Mouse (Mus musculus) adipocyte (in vitro differentiated cells): Measurements from ENCODE around the gene Tcaf2.

Source experiments
- DNase-seq: peaks from one replicate; pipeline ENCODE4 v3.0.0-alpha.2; 2016; ENCODE audit warnings: low spot score

The Tcaf2 gene

GRCm38 (mm10) chr6:42644912-42645549, at the start of gene Tcaf2:
Gene Tcaf2 (minus strand): TSS chr6:42645254.
- DNase-seq, result peak; percentile 89

DNA sequence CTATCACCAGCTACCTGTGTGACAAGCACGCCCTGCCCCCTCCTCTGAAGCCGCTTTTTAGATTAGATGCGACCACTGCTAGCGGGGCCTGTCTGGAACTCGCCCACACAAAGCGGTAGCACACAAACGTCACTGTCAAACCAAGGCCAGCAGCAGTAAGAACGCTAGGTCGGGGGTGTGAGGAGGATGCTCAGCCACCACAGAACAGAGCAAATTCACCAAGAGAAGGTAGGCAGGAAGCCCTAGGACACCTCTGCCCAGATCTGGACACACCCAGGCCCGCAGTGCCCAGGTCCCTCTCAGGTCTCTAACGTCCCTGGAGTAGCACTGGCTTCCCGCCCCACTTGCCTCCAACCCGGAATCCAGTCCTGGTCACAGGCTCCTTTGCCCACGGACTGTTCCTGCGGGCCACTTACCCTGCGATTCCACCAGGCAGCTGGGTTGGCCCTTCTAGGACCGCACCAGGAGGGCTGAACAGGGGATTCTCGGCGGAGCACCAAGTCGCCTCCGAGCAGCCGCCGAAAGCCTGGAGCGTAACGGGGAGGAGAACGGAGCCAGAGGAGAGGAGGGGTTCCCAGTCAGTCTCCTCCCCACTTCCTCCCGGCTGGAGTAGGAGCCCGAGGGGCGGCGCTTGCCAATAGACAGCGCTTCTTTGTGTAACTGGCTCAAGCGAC, 47.6 kb upstream of the Tcaf2 start:
- peak; percentile 96 for DNase-seq

DNA sequence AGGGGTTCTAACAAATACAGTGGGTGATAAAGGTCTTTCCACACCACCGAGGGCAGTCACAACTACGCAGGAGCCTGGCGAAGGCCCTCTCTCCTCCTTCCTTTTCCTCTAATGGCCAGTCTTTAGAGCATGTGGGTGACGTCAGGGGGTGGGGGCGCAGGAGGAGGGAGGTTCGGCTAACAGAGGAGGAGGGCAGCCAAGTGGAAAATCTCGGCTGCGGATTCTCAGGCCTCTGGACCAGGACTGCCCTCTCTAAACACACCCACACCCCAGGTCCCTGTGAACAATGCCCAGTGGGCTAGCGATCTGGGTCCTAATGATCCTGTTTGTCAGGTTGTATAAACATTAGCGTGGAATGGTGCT, 47.1 kb upstream of the Tcaf2 start:
- DNase-seq, result peak; percentile 95

DNA sequence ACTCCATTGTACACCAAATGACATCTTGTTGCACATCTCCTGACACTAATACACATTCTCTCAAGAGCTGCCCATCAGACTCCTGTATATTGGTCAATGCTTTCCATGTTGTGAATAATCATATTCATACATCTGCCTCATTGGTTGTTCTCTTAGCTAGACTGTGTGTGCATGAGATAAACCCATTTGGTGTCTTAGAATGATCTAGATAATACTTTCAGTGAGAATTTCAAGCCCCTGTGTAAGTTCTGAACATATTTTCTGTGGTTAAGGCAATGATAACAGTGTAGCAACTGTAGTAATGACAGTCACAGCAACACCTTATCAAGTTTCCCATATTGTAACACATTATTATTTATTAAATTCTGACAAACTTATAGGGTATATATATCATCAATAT, 44.7 kb upstream of the Tcaf2 start:
- DNase-seq, result no peak

DNA sequence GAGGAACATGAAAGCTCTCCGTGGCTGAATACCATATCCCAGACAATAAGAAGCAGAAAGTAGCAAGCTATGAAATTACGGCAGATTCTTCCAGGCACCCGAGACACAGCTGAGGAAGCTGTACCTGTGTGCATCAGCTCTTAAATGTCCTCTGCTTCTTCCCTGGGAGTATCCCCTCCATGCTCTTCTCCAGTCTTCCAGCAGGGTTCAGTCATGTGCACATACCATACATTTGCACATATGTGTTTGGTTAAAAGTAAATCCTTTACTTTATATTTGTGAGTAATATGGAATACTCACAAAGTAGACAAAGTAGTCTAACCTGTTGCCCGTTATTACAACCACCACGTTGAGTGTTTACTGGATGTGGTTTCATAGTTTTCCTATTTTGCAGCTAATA, 42.9 kb upstream of the Tcaf2 start:
- DNase-seq, result no peak

DNA sequence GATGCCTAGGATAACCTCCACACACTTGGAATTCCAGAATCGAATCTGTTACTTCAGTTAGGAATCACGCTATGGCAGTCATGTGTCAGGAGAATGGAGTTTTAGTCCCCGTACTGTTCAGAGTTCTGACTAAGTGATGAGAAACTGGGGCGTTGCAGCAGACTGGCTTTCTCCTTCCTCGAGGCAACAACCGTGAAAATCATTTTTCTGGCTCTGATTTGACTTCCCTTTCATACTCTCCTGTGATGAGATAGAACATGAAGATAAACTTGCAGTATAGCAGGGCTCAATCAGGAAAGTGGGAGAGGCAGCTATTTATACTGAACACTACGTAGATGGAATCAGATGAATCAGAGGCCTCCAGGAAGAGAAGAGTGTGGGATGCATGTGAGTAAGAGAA, 35.0 kb upstream of the Tcaf2 start:
- no peak for DNase-seq

DNA sequence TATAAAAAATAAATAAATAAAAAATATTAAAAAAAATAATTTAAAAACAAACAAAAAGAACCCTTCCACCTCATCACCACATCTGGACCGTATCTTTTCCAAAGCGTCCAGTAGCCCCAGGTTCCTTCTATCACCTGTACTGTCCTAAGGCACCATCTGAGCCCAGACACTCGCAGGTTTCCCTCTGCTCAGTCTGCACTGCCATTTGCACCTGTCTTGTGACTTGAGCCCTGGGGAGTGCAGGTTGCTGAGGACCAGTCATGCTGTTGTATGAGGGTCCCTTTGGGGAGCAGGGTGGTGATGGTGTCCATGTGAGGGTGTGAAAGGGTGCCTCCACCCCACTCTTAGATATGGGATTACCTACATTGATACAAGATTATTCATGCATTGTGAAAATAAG, 31.0 kb upstream of the Tcaf2 start:
- DNase-seq, result no peak

GRCm38 (mm10) chr6:42671767-42672166, 26.7 kb upstream of the Tcaf2 start:
- no peak for DNase-seq

DNA sequence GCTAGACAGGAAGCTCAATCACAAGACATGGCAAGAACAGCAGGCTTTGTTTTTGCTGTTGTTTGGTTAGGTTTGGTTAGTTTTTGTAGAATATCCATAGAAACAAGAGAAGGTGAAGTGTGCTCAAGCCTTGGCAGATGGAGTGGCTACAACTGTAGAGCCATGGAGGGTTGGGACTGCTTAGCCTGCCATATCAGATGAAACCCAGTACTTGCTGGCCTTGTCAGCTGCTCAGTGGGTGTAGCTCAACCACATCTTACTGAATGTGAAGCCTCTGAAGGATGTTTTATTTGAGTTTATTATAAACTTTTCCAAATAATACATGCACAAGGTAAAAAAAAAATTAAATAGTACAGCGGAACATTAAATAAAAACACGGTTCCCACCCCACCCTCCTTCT, 22.7 kb upstream of the Tcaf2 start:
- DNase-seq, result no peak

DNA sequence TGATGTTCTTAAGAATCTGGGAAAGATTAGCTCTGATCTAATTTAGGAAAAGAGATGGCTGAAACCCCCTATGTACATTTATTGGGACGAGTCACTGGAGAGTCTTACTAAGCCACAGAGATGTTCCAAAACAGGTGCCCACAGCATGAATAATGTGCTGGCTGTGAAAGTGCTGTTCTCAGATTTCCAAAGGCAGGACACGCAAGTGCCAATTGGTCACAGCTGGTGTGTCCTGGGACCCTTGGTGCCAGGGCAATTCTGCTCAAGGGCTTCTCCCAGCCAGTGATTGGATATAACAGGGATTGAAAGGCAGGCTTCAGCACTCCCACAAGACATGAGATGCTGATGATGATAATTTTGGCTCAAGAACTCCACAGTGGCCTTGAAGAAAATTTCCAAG, 16.7 kb upstream of the Tcaf2 start:
- no peak for DNase-seq

DNA sequence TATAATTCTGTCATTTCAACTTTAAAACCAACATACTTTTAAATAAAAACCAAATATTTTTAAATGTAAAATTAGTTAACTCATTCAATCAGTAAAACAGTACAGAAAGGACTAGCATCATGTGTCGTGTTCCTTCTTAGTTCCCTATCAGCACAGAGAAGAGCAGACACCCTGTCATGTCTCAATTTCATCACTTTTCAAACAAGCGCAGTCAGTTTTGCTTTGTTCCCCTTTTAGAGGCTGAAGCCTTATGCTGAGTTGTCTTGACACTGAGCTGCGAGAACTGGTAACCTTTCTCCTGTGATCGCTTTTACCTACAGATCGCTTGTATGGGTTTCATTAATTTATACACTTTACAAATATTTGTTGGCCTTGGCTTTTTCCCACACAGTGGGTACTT, 10.7 kb downstream of the Tcaf2 start:
- no peak for DNase-seq

DNA sequence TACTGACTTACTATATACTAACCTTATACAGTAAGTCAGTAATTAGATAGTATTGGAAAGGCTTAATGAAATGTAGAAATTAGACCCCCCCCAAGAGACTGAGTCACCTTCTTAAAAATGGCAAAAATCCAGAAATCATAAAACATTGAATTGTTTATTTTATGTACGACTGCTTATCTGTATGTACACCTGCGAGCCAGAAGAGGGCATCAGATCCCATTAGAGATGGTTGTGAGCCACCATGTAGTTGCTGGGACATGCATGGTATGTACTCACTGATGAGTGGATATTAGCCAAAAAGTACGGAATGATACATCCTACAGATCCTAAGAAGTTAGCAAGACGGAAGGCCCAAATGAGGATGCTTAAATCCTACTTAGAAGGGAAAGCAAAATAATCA, 13.7 kb downstream of the Tcaf2 start:
- no peak for DNase-seq

DNA sequence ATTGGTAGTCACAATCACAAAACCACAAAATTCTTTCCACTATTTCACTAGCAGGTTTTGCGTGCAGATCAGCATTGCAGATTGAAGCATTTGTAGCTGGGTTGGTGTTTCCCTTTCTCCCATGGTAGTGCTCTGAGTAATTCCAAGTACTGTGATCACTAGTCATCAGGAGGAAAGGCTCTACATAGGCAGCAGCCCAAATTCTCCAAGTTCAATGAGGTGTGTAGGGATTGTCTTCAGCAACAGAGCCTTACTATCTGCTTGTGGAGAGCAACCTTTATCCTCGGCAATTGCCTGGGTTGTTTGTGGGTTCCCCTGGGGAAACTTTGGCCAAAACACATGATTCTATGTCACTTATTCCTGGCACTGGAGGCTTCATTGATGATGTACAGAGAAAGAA, 28.1 kb downstream of the Tcaf2 start:
- DNase-seq, result no peak

- DNase-seq, result peak; percentile 69
These were observed 32.8 kb downstream of the Tcaf2 start for GRCm38 (mm10) chr6:42612218-42612617.

DNA sequence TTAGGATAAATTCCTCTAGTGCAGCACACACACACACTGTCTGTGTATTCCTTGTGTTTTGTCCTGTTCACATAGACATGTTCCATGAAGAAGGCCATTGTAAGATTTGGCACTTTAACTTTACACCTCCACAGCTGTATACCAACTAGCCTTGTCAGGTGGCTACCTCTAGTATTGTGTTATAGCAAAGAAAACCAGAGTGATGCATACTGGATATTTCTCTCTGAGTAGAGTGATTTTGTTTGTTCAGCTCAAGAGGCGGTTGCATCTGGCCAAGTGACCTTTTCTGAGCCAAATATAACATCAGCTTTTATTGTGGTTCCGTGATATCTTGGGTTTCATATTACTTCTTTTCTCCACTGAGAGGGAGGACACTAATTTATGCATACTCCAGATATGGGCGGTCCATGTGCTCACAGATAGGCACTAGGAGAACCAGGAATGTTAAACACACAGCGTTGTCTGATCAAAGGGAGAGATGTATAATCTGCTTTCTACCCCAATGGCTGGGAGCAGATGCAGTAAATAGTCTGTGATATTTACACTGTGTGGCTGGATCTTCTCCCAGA, 34.0 kb downstream of the Tcaf2 start:
- DNase-seq, result peak; percentile 14

DNA sequence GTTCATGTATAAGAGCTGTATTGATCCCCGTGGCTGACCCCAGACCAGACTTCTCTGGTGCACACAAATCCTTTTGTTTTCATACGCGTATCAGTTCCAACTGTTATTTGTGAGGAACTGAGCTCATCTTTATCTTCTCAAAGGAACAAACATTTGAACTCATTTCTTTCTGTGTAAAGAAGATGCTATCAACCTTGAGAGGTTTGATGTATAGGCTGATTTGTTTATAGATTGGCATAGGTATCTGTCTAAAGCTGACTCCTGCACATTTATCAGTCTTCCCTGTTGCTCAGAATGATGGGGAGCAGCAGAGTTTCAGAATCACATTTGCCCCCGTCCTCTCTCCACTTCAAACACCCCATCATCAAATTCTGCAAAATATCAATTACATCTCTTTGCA, 47.5 kb downstream of the Tcaf2 start, which contains the start of gene Tcaf3:
Gene Tcaf3, minus strand, starts transcription at position 101 of the 400 bp plus-strand sequence.
- no peak for DNase-seq

DNA sequence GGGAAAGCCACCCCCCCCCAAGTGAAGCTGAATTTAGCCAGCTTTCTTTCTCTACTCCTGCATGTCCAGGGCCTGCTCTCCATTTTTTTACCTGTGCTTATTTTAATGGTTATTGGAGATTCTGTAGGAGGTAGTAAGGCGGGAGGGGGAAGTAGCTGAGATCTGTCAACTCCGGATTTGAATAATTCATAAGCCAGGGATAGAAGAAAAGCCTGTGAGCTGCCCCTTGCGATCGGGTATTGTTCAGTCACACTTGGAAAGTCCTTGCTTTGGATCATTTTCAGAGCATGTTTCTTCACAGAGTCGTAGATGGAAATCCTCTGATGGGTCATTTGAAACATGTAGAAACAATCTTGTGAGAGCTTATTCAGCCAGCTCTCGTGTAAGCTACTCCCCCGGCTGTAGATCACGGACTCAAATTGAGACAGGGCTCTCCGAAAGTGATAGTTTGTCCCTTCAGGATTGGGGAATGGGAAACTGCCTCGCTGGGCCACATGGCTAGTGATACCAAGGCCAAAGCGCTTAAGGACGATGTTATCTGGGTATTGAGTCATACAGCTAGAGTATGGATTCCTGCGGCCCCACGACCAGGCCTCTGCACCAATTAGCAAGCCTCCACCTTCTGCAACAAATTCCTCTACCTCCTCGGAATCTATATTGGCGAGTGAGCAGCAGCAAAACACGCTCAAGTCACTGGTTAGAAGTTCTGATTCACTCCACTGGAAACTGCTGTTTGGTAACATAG, 51.7 kb downstream of the Tcaf2 start:
- DNase-seq, result no peak

DNA sequence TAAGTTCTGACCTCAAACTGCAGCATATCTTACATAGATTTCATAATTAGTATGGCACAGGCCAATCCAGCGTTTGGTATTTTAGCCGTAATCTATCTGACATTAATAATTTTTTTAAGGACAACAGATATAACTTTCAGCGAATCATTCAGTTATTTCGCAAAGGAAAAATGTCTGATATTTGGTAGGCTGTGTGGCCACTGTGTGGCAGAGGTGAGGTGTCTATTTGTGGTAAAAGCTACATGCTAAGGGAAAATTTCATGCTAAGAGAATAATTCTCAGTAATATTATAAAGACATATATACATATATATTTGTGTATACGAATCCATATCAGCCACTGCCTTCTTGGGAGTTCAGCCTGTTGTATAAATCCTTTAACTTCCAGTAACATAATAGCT, 58.5 kb downstream of the Tcaf2 start:
- DNase-seq, result peak; percentile 14

- peak; percentile 86 for DNase-seq
These were observed 61.6 kb downstream of the Tcaf2 start for GRCm38 (mm10) chr6:42583488-42583872.

GRCm38 (mm10) chr6:42582741-42583487, 62.1 kb downstream of the Tcaf2 start:
- peak; percentile 73 for DNase-seq

DNA sequence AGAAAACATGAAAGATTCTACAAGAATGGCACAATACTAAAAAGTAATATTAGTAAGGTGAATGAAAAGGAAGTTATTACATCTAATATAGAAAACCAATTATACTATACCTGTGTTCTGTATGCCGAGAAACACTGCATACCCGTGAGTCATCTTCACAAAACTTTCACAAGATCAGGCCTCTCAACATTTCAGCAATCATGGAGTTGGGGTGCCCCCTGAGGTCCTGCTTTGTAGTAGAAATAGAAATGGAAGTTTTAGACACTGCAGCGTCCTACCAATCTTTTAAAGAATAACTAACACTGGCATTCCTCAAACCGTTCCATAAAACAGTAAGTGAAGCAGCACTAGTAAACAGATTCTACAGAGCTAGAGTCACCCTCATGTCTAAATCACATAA, 66.4 kb downstream of the Tcaf2 start:
- DNase-seq, result peak; percentile 19

GRCm38 (mm10) chr6:42577433-42577832, 67.6 kb downstream of the Tcaf2 start:
- DNase-seq, result no peak
